Comparison of ENCODE assay signal across 9 mouse cellular contexts in the genomic region with DNA sequence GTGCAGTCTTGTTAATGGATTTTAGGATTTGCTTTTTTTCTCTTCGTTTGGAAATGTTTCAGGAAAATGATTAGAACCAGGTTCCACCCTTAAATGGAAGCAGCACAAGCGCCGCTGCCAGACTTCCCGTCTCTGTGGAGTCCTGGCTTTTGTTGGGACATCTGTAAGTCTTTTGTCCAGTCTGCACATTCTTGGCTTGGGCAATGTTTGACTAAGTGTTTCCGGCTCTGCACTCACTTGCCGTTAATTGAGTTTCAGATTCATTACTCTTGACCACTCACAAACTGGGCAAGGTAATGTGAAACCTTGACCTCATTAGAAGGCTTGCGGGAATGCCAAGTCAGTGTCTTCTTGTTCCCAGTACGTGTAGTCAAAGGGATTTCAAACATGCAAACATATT. TPM values are rescaled to one million over a fixed set of nuclear protein-coding genes. Genes with fewer than 3 reads are reported as not detected.
A peak's percentile ranks its signal among the peaks of the same experiment; 100 is the strongest.
DNase-seq lines count a peak whose midpoint lies in the region; ATAC-seq and TF ChIP-seq lines count a peak whose summit lies in the region.
"Had no signal": no experiment of that assay in that cellular context is flagged by ENCODE, and none has a peak within 500 bp of the region (broad histone marks: within the 10 kb centered on the region; RNA-seq: fewer than 3 reads in every experiment).

No protein-coding gene starts in this region.

- H3K36me3 ChIP-seq in heart, embryonic 16.5 days (ENCODE audit: control insufficient read depth, insufficient read depth): peaks cover 32% of the 10 kb centered on the region
- H3K36me3 ChIP-seq in limb, embryonic 14.5 days (ENCODE audit: control insufficient read depth, insufficient read depth, low read length): peaks cover 28% of the 10 kb centered on the region

- peak overlapping the region; percentile 42; the same call in 1 of the 2 replicates for H3K27ac ChIP-seq in heart, embryonic 16.5 days (ENCODE audit: low read length)
- peak overlapping the region; percentile 68 for H3K27ac ChIP-seq in limb, embryonic 14.5 days (replicated peaks; ENCODE audit: low read depth, low read length)
- H3K27ac ChIP-seq in left cerebral cortex, adult 2 months: no peak overlapping the region
- H3K27ac ChIP-seq: hindbrain, embryonic 14.5 days had no signal

- TF ChIP-seq CTCF in left cerebral cortex, adult 2 months (IDR thresholded peaks at IDR 0.05): no peak

- H3K4me2 ChIP-seq in heart, embryonic 16.5 days (ENCODE audit: low read depth, low read length): no peak overlapping the region
- peak overlapping the region; percentile 20 for H3K4me2 ChIP-seq in limb, embryonic 14.5 days (replicated peaks; ENCODE audit: low read depth, low read length, severe bottlenecking)
- H3K4me2 ChIP-seq: hindbrain, embryonic 14.5 days had no signal

- TF ChIP-seq POLR2A in limb, embryonic 14.5 days (IDR thresholded peaks at IDR 0.05; ENCODE audit: borderline replicate concordance, extremely low read depth, insufficient read depth, insufficient read length): no peak

- 66% methylated on average over 8 of the region's 8 CpGs for WGBS in heart, embryonic 16.5 days
- 22% methylated on average over 8 of the region's 8 CpGs for WGBS in limb, embryonic 14.5 days

- H3K4me3 ChIP-seq in heart, embryonic 16.5 days (ENCODE audit: low read length): no peak overlapping the region
- H3K4me3 ChIP-seq in limb, embryonic 14.5 days (replicated peaks; ENCODE audit: low read length): no peak overlapping the region
- H3K4me3 ChIP-seq in left cerebral cortex, adult 2 months: no peak overlapping the region

- H3K27me3 ChIP-seq in heart, embryonic 16.5 days (ENCODE audit: control insufficient read depth, insufficient read depth, low read length): no peaks in the 10 kb centered on the region
- H3K27me3 ChIP-seq in limb, embryonic 14.5 days (ENCODE audit: control insufficient read depth, insufficient read depth, low read length): no peaks in the 10 kb centered on the region

- no peak overlapping the region for H3K9ac ChIP-seq in heart, embryonic 16.5 days (ENCODE audit: low read length)
- no peak overlapping the region for H3K9ac ChIP-seq in limb, embryonic 14.5 days (ENCODE audit: low read depth, low read length, severe bottlenecking)
- H3K9ac ChIP-seq: hindbrain, embryonic 14.5 days had no signal

- peaks cover 2% of the 10 kb centered on the region; the same call in 1 of the 2 replicates for H3K4me1 ChIP-seq in heart, embryonic 16.5 days (ENCODE audit: control insufficient read depth, insufficient read depth, low read length)
- H3K4me1 ChIP-seq in limb, embryonic 14.5 days (ENCODE audit: control insufficient read depth, insufficient read depth, low read length): peaks cover 14% of the 10 kb centered on the region

- DNase-seq in adrenal gland, adult (ENCODE audit: inconsistent age in 2 of 2, low spot score in 1 of 2): peak; percentile 21 to 72
- DNase-seq in adrenal gland, postnatal 4 days (ENCODE audit: low spot score in 2 of 2): no peak
- peak; percentile 9 for DNase-seq in embryo, embryonic 11.5 days (ENCODE audit: low read depth, low spot score)
- peak; percentile 79 for DNase-seq in limb, embryonic 14.5 days (ENCODE audit: low spot score)
- no peak for DNase-seq in left cerebral cortex, adult 2 months (ENCODE audit: extremely low spot score in 1 of 2, low spot score in 2 of 2)
- no peak for DNase-seq in c-Kit-positive CD71-positive TER-119-positive erythroid progenitor cells, embryonic 14.5 days (ENCODE audit: low spot score)

- no peaks in the 10 kb centered on the region for H3K9me3 ChIP-seq in heart, embryonic 16.5 days (replicated peaks; ENCODE audit: control insufficient read depth, low read length)
- H3K9me3 ChIP-seq in limb, embryonic 14.5 days (ENCODE audit: control insufficient read depth, low read length): no peaks in the 10 kb centered on the region

- ATAC-seq in heart, embryonic 16.5 days (replicated peaks; ENCODE audit: extremely low read depth, insufficient read depth, low FRiP score): peak; percentile 63; the same call in 1 of the 2 replicates
- peak; percentile 82 for ATAC-seq in limb, embryonic 14.5 days (ENCODE audit: low FRiP score, low read depth)
- ATAC-seq in megakaryocyte-erythroid progenitor cell, adult 5-6 weeks (replicated peaks; ENCODE audit: low FRiP score, low TSS enrichment, poor library complexity, severe bottlenecking): no peak

- intact Hi-C loops in left cerebral cortex, adult 2 months (cut with DNase I): no loop called here

RNA-seq across cellular contexts. Expression of a gene that starts 29.8 kb away (rescaled TPM):
- 10 to 100 TPM; 41.2 to 41.6 TPM for total RNA-seq in adrenal gland, postnatal 4 days (2021)
- polyA plus RNA-seq in heart, embryonic 16.5 days (2015; fragmentation: Nextera tagmentation; extraction: Ambion mirVana): 24.2 and 26.7 TPM in 2 replicates
- 26.6 and 34.9 TPM in 2 replicates for polyA plus RNA-seq in limb, embryonic 14.5 days (2012; rRNA removed)
- polyA plus RNA-seq in limb, embryonic 14.5 days (2014; fragmentation: Nextera tagmentation; extraction: Ambion mirVana): 41.6 and 42.3 TPM in 2 replicates
- total RNA-seq in megakaryocyte-erythroid progenitor cell, adult 5-6 weeks (2014; fragmentation: Nextera tagmentation): 19.7 and 28.0 TPM in 2 replicates
- total RNA-seq in megakaryocyte-erythroid progenitor cell, adult 5-6 weeks (2017): 68.8 and 85.7 TPM in 2 replicates
- 10 to 100 TPM; 26.7 to 28.2 TPM for total RNA-seq in left cerebral cortex, adult 2 months (2021)

RNA-seq across cellular contexts. Expression of a gene that starts 56.0 kb away (rescaled TPM):
- 1,000 to 10,000 TPM; 1,913 to 1,920 TPM for total RNA-seq in adrenal gland, postnatal 4 days (2021)
- 2.5 and 12.2 TPM in 2 replicates for polyA plus RNA-seq in heart, embryonic 16.5 days (2015; fragmentation: Nextera tagmentation; extraction: Ambion mirVana)
- polyA plus RNA-seq in limb, embryonic 14.5 days (2012; rRNA removed): 0.08 and 0.45 TPM in 2 replicates
- 0.23 and 0.44 TPM in 2 replicates for polyA plus RNA-seq in limb, embryonic 14.5 days (2014; fragmentation: Nextera tagmentation; extraction: Ambion mirVana)
- not detected in 2 replicates for total RNA-seq in megakaryocyte-erythroid progenitor cell, adult 5-6 weeks (2014; fragmentation: Nextera tagmentation)
- total RNA-seq in megakaryocyte-erythroid progenitor cell, adult 5-6 weeks (2017): not detected in 2 replicates
- total RNA-seq in left cerebral cortex, adult 2 months (2021): 100 to 1,000 TPM; 176 to 177 TPM

RNA-seq across cellular contexts. Expression of a gene that starts 59.1 kb away (rescaled TPM):
- 100 to 1,000 TPM; 135 to 146 TPM for total RNA-seq in adrenal gland, postnatal 4 days (2021)
- polyA plus RNA-seq in heart, embryonic 16.5 days (2015; fragmentation: Nextera tagmentation; extraction: Ambion mirVana): 105 and 107 TPM in 2 replicates
- 78.7 and 88.4 TPM in 2 replicates for polyA plus RNA-seq in limb, embryonic 14.5 days (2012; rRNA removed)
- polyA plus RNA-seq in limb, embryonic 14.5 days (2014; fragmentation: Nextera tagmentation; extraction: Ambion mirVana): 105 and 106 TPM in 2 replicates
- total RNA-seq in megakaryocyte-erythroid progenitor cell, adult 5-6 weeks (2014; fragmentation: Nextera tagmentation): not detected in 2 replicates
- total RNA-seq in megakaryocyte-erythroid progenitor cell, adult 5-6 weeks (2017): 0.14 and 0.38 TPM in 2 replicates
- total RNA-seq in left cerebral cortex, adult 2 months (2021): 100 to 1,000 TPM in 1 of 2 experiments, 10 to 100 TPM in 1; 93.8 to 102 TPM

Comparison
In these comparisons a context has a peak if more than half of its experiments do, and no peak if none do; other contexts are left out.
1. DNase-seq: peak in adrenal gland, adult (2 of 2), embryo, embryonic 11.5 days (single experiment) and limb, embryonic 14.5 days (single experiment); none in adrenal gland, postnatal 4 days (0 of 2), left cerebral cortex, adult 2 months (0 of 2) and c-Kit-positive CD71-positive TER-119-positive erythroid progenitor cells, embryonic 14.5 days (single experiment).
2. RNA of a gene that starts 56.0 kb away (total RNA-seq): 1,913 to 1,920 TPM in adrenal gland, postnatal 4 days and 176 to 177 TPM in left cerebral cortex, adult 2 months; not detected in megakaryocyte-erythroid progenitor cell, adult 5-6 weeks; every median in the first group is over 100 times any median in the second.
3. RNA of a gene that starts 59.1 kb away (total RNA-seq): 135 to 146 TPM in adrenal gland, postnatal 4 days and 93.8 to 102 TPM in left cerebral cortex, adult 2 months; 0.14 to 0.38 TPM in megakaryocyte-erythroid progenitor cell, adult 5-6 weeks; every median in the first group is over 10 times any median in the second.